Comparison of ENCODE assay signal across 12 mouse cellular contexts in genomic region chr9:78578824-78579223, GRCm38 (mm10).
"Had no signal": no experiment of that assay in that cellular context is flagged by ENCODE, and none has a peak within 500 bp of the region (broad histone marks: within the 10 kb centered on the region; RNA-seq: fewer than 3 reads in every experiment).

No protein-coding gene starts in this region.

- H3K27me3 ChIP-seq: limb, embryonic 12.5 days; liver, embryonic 13.5 days; midbrain, embryonic 15.5 days; neural tube, embryonic 13.5 days; stomach, embryonic 15.5 days had no signal

- H3K9me3 ChIP-seq: limb, embryonic 12.5 days; liver, embryonic 13.5 days; midbrain, embryonic 15.5 days; neural tube, embryonic 13.5 days; stomach, embryonic 15.5 days had no signal

- ATAC-seq: liver, postnatal 0 days; midbrain, embryonic 15.5 days had no signal

- H3K4me3 ChIP-seq: layer of hippocampus, adult 2 months; limb, embryonic 12.5 days; liver, embryonic 13.5 days; midbrain, embryonic 10.5 days; midbrain, embryonic 15.5 days; neural tube, embryonic 13.5 days; stomach, embryonic 15.5 days had no signal

- H3K4me1 ChIP-seq: limb, embryonic 12.5 days; liver, embryonic 13.5 days; neural tube, embryonic 13.5 days; stomach, embryonic 15.5 days had no signal

- DNase-seq: kidney, adult 8-10 months; kidney, postnatal 36 days; liver; liver, embryonic 13.5 days; liver, postnatal 0 days; right cerebral cortex, postnatal 14 days had no signal
